Mouse (Mus musculus): ENCODE data around the gene Ltb. TPM values are rescaled to one million over a fixed set of nuclear protein-coding genes. Genes with fewer than 3 reads are reported as not detected.

Gene Ltb
- total and polyA plus RNA-seq, 3 experiments = 1.1 to 1.5 TPM; not detected in 1

DNA sequence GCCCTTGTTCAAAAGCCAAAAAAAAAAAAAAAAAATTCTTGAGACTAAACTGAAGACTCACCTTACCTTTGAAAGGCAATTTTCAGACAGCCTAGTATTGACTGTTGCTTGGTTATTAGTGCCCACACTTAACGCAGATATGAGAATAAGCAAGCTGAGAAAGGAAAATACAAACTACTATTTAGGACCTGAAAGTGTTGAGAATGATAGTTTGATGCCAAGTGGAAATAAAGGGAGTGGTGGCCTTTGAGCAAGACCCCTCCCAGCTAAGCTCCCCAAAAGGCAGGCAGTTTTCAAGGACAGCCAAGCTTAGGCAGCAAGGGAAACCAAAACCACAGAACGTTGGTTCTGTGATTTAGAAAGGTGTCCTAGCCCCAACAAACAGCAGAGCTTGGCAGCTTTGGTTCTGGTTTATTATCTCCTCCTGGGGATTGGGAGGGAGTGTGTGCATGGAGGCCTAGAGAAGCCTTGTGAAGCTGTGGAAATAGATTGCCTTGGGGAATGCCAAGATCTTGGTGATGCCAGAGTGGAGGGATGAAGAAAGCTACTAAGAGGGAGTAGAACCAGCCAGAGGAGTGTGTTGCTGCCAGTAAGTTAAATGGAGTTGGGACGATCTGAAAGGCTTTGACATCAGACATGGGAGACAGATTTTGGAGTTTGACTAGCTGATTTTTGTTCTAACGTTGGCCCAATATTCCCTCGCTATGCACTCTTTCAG, 46.2 kb upstream of the Ltb start:
- H3K27ac ChIP-seq (ENCODE audit: control insufficient read depth, low read depth, low read length) = no peak overlapping the region

DNA sequence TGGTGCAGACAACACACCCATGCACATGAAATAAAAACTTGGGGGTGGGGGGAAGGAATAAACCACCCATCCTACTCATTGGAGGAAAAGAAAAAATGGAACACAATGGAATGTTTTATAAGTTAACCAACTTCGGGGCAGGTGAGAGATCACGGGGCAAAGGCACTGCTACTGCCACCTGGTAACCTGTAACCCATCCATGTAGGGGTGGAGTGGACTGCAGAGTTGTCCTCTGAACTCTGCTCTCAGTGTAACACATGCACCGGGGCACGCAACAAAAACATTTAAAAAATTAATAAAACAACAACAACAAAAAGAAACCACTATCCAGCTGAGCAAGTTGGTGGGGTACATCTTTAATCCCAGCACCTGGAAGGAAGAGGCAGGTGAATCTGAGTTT, 42.1 kb upstream of the Ltb start:
- DNase-seq (ENCODE audit: low read depth, low spot score) = no peak
- Histone ChIP-seq H3K27ac (ENCODE audit: control insufficient read depth, low read depth, low read length) (no peak overlapping the region), H3K27me3 (ENCODE audit: control insufficient read depth in 1 of 2, insufficient read depth in 2 of 2, low read length in 2 of 2) (no peaks in the 10 kb centered on the region), H3K9me3 (replicated peaks; ENCODE audit: insufficient read depth, low read length) (no peaks in the 10 kb centered on the region), H3K4me3 (ENCODE audit: control insufficient read depth in 1 of 2, insufficient read depth in 1 of 2, low read depth in 2 of 2, low read length in 2 of 2) (no peak overlapping the region), H3K4me1 (ENCODE audit: control insufficient read depth in 1 of 2, insufficient read depth in 2 of 2, low read length in 2 of 2) (no peaks in the 10 kb centered on the region), H3K9ac (ENCODE audit: control insufficient read depth, low read depth, low read length, poor library complexity, severe bottlenecking) (no peak overlapping the region), H3K79me2 (ENCODE audit: control insufficient read depth, insufficient read depth, low read length, poor library complexity) (peaks cover 12% of the 10 kb centered on the region; the same call in 1 of the 2 replicates), H3K36me3 (ENCODE audit: control insufficient read depth in 1 of 2, insufficient read depth in 2 of 2, low read length in 2 of 2) (peaks cover 7 to 12% of the 10 kb centered on the region in 2 experiments)
- TF ChIP-seq SIN3A (IDR thresholded peaks at IDR 0.05; ENCODE audit: low read length) (no peak), MEF2A (IDR thresholded peaks at IDR 0.05; ENCODE audit: extremely low read depth, insufficient replicate concordance, low read depth, low read length, poor library complexity, severe bottlenecking) (no peak), MAZ (IDR thresholded peaks at IDR 0.05; ENCODE audit: low read depth, low read length) (no peak), CTCF (IDR thresholded peaks at IDR 0.05 in 2 of 3, conservative IDR thresholded peaks at IDR 0.05 in 1 of 3; ENCODE audit: control insufficient read depth in 1 of 3, insufficient read depth in 1 of 3, low read depth in 2 of 3, low read length in 3 of 3, poor library complexity in 1 of 3, severe bottlenecking in 1 of 3) (no peak), ZNF384 (IDR thresholded peaks at IDR 0.05; ENCODE audit: low read depth, low read length) (no peak), ELF1 (IDR thresholded peaks at IDR 0.05; ENCODE audit: low read depth, low read length) (no peak), ZMIZ1 (IDR thresholded peaks at IDR 0.05; ENCODE audit: low read depth, low read length) (no peak), ZKSCAN1 (IDR thresholded peaks at IDR 0.05; ENCODE audit: low read depth, low read length) (no peak), EP300 (IDR thresholded peaks at IDR 0.05; ENCODE audit: low read depth in 1 of 2, low read length in 2 of 2) (no peak), POLR2AphosphoS2 (IDR thresholded peaks at IDR 0.05; ENCODE audit: low read length) (no peak), HCFC1 (IDR thresholded peaks at IDR 0.05; ENCODE audit: low read depth, low read length) (no peak), TCF12 (IDR thresholded peaks at IDR 0.05; ENCODE audit: low read depth, low read length) (no peak), MXI1 (IDR thresholded peaks at IDR 0.05; ENCODE audit: low read depth, low read length) (no peak)

More for the DNA sequence above, 46.2 kb upstream of the Ltb start:
- no peaks in the 10 kb centered on the region for H3K9me3 ChIP-seq (replicated peaks; ENCODE audit: insufficient read depth, low read length)
- peaks cover 1% of the 10 kb centered on the region; the same call in 1 of the 2 replicates for H3K79me2 ChIP-seq (ENCODE audit: control insufficient read depth, insufficient read depth, low read length, poor library complexity)
- no peak overlapping the region for H3K4me3 ChIP-seq (ENCODE audit: control insufficient read depth in 1 of 2, insufficient read depth in 1 of 2, low read depth in 2 of 2, low read length in 2 of 2)
- DNase-seq (ENCODE audit: low read depth, low spot score) = peak; percentile 39
- no peaks in the 10 kb centered on the region for H3K27me3 ChIP-seq (ENCODE audit: control insufficient read depth in 1 of 2, insufficient read depth in 2 of 2, low read length in 2 of 2)
- TF ChIP-seq MXI1 (IDR thresholded peaks at IDR 0.05; ENCODE audit: low read depth, low read length) (no peak), POLR2A (IDR thresholded peaks at IDR 0.05; ENCODE audit: control insufficient read depth in 1 of 2, insufficient read depth in 1 of 2, low read depth in 1 of 2, low read length in 2 of 2, poor library complexity in 1 of 2) (peak in 1 of 2 experiments; percentile 65; a peak in 2 of 4 replicates), EP300 (IDR thresholded peaks at IDR 0.05; ENCODE audit: low read depth in 1 of 2, low read length in 2 of 2) (no peak), POLR2AphosphoS2 (IDR thresholded peaks at IDR 0.05; ENCODE audit: low read length) (peak; percentile 86), TAL1 (IDR thresholded peaks at IDR 0.05; ENCODE audit: low read length) (no peak), MEF2A (IDR thresholded peaks at IDR 0.05; ENCODE audit: extremely low read depth, insufficient replicate concordance, low read depth, low read length, poor library complexity, severe bottlenecking) (no peak), RCOR1 (IDR thresholded peaks at IDR 0.05; ENCODE audit: low read depth, low read length) (no peak), GABPA (IDR thresholded peaks at IDR 0.05; ENCODE audit: low read depth, low read length) (no peak), MYC (IDR thresholded peaks at IDR 0.05; ENCODE audit: low read depth, low read length) (no peak), SMC3 (IDR thresholded peaks at IDR 0.05; ENCODE audit: low read depth, low read length) (no peak), ZMIZ1 (IDR thresholded peaks at IDR 0.05; ENCODE audit: low read depth, low read length) (peak; percentile 45; the same call in 1 of the 2 replicates), SIN3A (IDR thresholded peaks at IDR 0.05; ENCODE audit: low read length) (no peak)
- no peaks in the 10 kb centered on the region for H3K4me1 ChIP-seq (ENCODE audit: control insufficient read depth in 1 of 2, insufficient read depth in 2 of 2, low read length in 2 of 2)
- peaks cover 7 to 8% of the 10 kb centered on the region in 2 experiments for H3K36me3 ChIP-seq (ENCODE audit: control insufficient read depth in 1 of 2, insufficient read depth in 2 of 2, low read length in 2 of 2)
- no peak overlapping the region for H3K9ac ChIP-seq (ENCODE audit: control insufficient read depth, low read depth, low read length, poor library complexity, severe bottlenecking)
